Mouse (Mus musculus): ENCODE measurements around the gene Chn2. TPM values are rescaled to one million over a fixed set of nuclear protein-coding genes. Genes with fewer than 3 reads are reported as not detected.

Gene Chn2
- total RNA-seq, 2 experiments from 2014 or later, result 1.1 to 1.5 TPM

- DNase-seq, result no peak
- intact Hi-C loops (cut with DNase I), result no loop called here
Measured at GRCm38 (mm10) chr6:54114412-54114811, 75.1 kb downstream of the Chn2 start.

GRCm38 (mm10) chr6:54116299-54116698 is 76.9 kb downstream of the Chn2 start:
- DNase-seq, result no peak
- intact Hi-C loops (cut with DNase I), result no loop called here

GRCm38 (mm10) chr6:54117001-54117591 is 77.7 kb downstream of the Chn2 start:
- no peak for DNase-seq
- intact Hi-C loops (cut with DNase I), result no loop called here

GRCm38 (mm10) chr6:54118395-54118794 is 79.0 kb downstream of the Chn2 start:
- intact Hi-C loops (cut with DNase I), result no loop called here
- no peak for DNase-seq

- intact Hi-C loops (cut with DNase I), result no loop called here
- DNase-seq, result no peak
Measured at GRCm38 (mm10) chr6:54118897-54119296, 79.5 kb downstream of the Chn2 start.

- DNase-seq, result no peak
- intact Hi-C loops (cut with DNase I), result no loop called here
Measured at GRCm38 (mm10) chr6:54119461-54119860, 80.1 kb downstream of the Chn2 start.

GRCm38 (mm10) chr6:54119885-54120666 is 80.7 kb downstream of the Chn2 start:
- no peak for DNase-seq
- intact Hi-C loops (cut with DNase I), result no loop called here

GRCm38 (mm10) chr6:54120889-54121288 is 81.5 kb downstream of the Chn2 start:
- DNase-seq, result no peak
- intact Hi-C loops (cut with DNase I), result no loop called here

GRCm38 (mm10) chr6:54124519-54124918 is 85.2 kb downstream of the Chn2 start:
- no peak for DNase-seq
- intact Hi-C loops (cut with DNase I), result no loop called here

- DNase-seq, result no peak
- intact Hi-C loops (cut with DNase I), result no loop called here
Measured at GRCm38 (mm10) chr6:54125536-54125935, 86.2 kb downstream of the Chn2 start.

GRCm38 (mm10) chr6:54126225-54126992 is 87.1 kb downstream of the Chn2 start:
- intact Hi-C loops (cut with DNase I), result no loop called here
- DNase-seq, result no peak

GRCm38 (mm10) chr6:54126993-54127697 is 87.8 kb downstream of the Chn2 start:
- intact Hi-C loops (cut with DNase I), result no loop called here
- DNase-seq, result no peak

- no peak for DNase-seq
- intact Hi-C loops (cut with DNase I), result no loop called here
Measured at GRCm38 (mm10) chr6:54128702-54129101, 89.3 kb downstream of the Chn2 start.

- intact Hi-C loops (cut with DNase I), result no loop called here
- no peak for DNase-seq
Measured at GRCm38 (mm10) chr6:54129570-54129969, 90.2 kb downstream of the Chn2 start.

- intact Hi-C loops (cut with DNase I), result no loop called here
Measured at GRCm38 (mm10) chr6:54130881-54131280, 91.5 kb downstream of the Chn2 start.

GRCm38 (mm10) chr6:54132576-54132975 is 93.2 kb downstream of the Chn2 start:
- no peak for DNase-seq
- intact Hi-C loops (cut with DNase I), result no loop called here

More at GRCm38 (mm10) chr6:54130881-54131280, 91.5 kb downstream of the Chn2 start:
- no peak for DNase-seq

- DNase-seq, result no peak
- intact Hi-C loops (cut with DNase I), result no loop called here
Measured at GRCm38 (mm10) chr6:54133231-54133630, 93.9 kb downstream of the Chn2 start.

- intact Hi-C loops (cut with DNase I), result no loop called here
- no peak for DNase-seq
Measured at GRCm38 (mm10) chr6:54138157-54138556, 98.8 kb downstream of the Chn2 start.

GRCm38 (mm10) chr6:54140488-54140887 is 101.1 kb downstream of the Chn2 start:
- intact Hi-C loops (cut with DNase I), result no loop called here
- DNase-seq, result no peak

- intact Hi-C loops (cut with DNase I), result no loop called here
- DNase-seq, result no peak
Measured at GRCm38 (mm10) chr6:54141165-54141564, 101.8 kb downstream of the Chn2 start.

Measured in gastrocnemius, postnatal 36 days (tissue).